ENCODE assay signal across 14 mouse cellular contexts in the genomic region with DNA sequence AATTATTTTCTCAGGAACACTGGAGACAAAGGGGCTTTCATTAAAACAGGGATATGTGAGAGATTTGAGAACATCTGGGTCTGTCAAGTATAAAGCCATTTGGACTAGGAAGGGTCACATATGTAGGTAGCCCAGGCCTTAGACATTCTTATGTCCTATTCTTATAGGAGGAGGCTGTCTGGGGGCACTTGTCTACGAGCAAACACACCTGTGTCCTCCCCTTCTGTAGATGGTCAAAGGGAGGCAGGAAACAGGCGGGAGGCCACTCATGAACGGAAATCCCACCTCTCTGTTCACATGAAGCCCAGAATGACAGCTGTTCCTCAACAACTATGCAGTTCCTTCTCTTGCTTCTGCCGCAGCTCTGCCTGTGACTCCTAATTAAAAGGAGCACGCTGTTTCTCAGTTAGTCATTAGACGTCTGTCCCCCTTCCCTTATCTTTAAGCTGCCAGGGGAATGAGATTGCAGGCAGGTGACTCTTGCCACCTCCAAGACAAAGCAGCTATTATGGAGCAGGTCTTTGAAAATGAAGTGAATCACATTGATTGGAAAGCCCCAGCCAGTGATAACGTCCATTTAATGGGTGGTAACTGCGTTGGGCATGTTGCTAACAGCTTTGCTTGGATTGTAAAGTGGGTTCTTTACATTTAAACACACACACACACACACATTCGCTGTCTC. TPM values are rescaled to one million over a fixed set of nuclear protein-coding genes. Genes with fewer than 3 reads are reported as not detected.
A peak's percentile ranks its signal among the peaks of the same experiment; 100 is the strongest.
DNase-seq lines count a peak whose midpoint lies in the region; ATAC-seq lines count a peak whose summit lies in the region.
"Had no signal": no experiment of that assay in that cellular context is flagged by ENCODE, and none has a peak within 500 bp of the region (broad histone marks: within the 10 kb centered on the region; RNA-seq: fewer than 3 reads in every experiment).

No protein-coding gene starts in this region.

- peaks cover 25% of the 10 kb centered on the region for H3K4me1 ChIP-seq in lung, embryonic 15.5 days
- H3K4me1 ChIP-seq in intestine, embryonic 14.5 days (replicated peaks; ENCODE audit: control insufficient read depth, insufficient read depth, low read length) = peaks cover 11% of the 10 kb centered on the region; the same call in 1 of the 2 replicates
- peaks cover 8% of the 10 kb centered on the region; the same call in 1 of the 2 replicates for H3K4me1 ChIP-seq in limb, embryonic 11.5 days (ENCODE audit: control insufficient read depth, insufficient read depth, low read length)
- peaks cover 8% of the 10 kb centered on the region for H3K4me1 ChIP-seq in stomach, embryonic 16.5 days (ENCODE audit: control insufficient read depth, insufficient read depth, low read length)

- no peaks in the 10 kb centered on the region for H3K36me3 ChIP-seq in lung, embryonic 15.5 days
- H3K36me3 ChIP-seq in intestine, embryonic 14.5 days (ENCODE audit: control insufficient read depth, insufficient read depth, low read length) = no peaks in the 10 kb centered on the region
- H3K36me3 ChIP-seq in limb, embryonic 11.5 days (ENCODE audit: control insufficient read depth, insufficient read depth, low read length) = no peaks in the 10 kb centered on the region
- H3K36me3 ChIP-seq in stomach, embryonic 16.5 days (ENCODE audit: control insufficient read depth, insufficient read depth, low read length) = no peaks in the 10 kb centered on the region
- H3K36me3 ChIP-seq: forebrain, embryonic 15.5 days; limb, embryonic 15.5 days had no signal

- H3K4me2 ChIP-seq in lung, embryonic 15.5 days = no peak overlapping the region
- no peak overlapping the region for H3K4me2 ChIP-seq in intestine, embryonic 14.5 days (ENCODE audit: low read length)
- no peak overlapping the region for H3K4me2 ChIP-seq in limb, embryonic 11.5 days (ENCODE audit: low read depth, severe bottlenecking)
- H3K4me2 ChIP-seq in stomach, embryonic 16.5 days (ENCODE audit: low read depth, low read length) = no peak overlapping the region
- H3K4me2 ChIP-seq: forebrain, embryonic 15.5 days; heart, embryonic 11.5 days; limb, embryonic 15.5 days had no signal

- WGBS in lung, embryonic 15.5 days = 42% methylated on average over 9 of the region's 9 CpGs
- 42% methylated on average over 9 of the region's 9 CpGs for WGBS in intestine, embryonic 14.5 days
- WGBS in limb, embryonic 11.5 days = 54% methylated on average over 9 of the region's 9 CpGs
- WGBS in stomach, embryonic 16.5 days = 37% methylated on average over 9 of the region's 9 CpGs

- peak overlapping the region; percentile 49 for H3K27ac ChIP-seq in lung, embryonic 15.5 days
- H3K27ac ChIP-seq in intestine, embryonic 14.5 days (ENCODE audit: low read depth) = peak overlapping the region; percentile 60
- H3K27ac ChIP-seq in limb, embryonic 11.5 days (replicated peaks; ENCODE audit: low read depth, low read length) = 0 out of 2 replicates have a peak overlapping the region, but pooled peaks have one; percentile 21
- H3K27ac ChIP-seq in stomach, embryonic 16.5 days (ENCODE audit: low read length) = peak overlapping the region; percentile 59
- H3K27ac ChIP-seq: forebrain, embryonic 15.5 days; limb, embryonic 15.5 days had no signal

- no peak for DNase-seq in lung, postnatal 14 days
- DNase-seq in intestine, embryonic 14.5 days (ENCODE audit: low spot score) = peak; percentile 54
- DNase-seq in limb, embryonic 11.5 days (ENCODE audit: low spot score) = no peak
- DNase-seq in kidney, postnatal 14 days = no peak
- no peak for DNase-seq in urinary bladder, postnatal 36 days (ENCODE audit: low spot score in 2 of 2)
- DNase-seq: spleen, adult 18-20 months had no signal

- peak; percentile 13; the same call in 1 of the 2 replicates for ATAC-seq in lung, embryonic 15.5 days (ENCODE audit: borderline replicate concordance, extremely low read depth, low FRiP score, low TSS enrichment)
- ATAC-seq in intestine, embryonic 14.5 days (replicated peaks; ENCODE audit: low FRiP score, low TSS enrichment, low read depth) = peak; percentile 59
- no peak for ATAC-seq in limb, embryonic 11.5 days (ENCODE audit: insufficient number of reproducible peaks, low FRiP score, low TSS enrichment, low read depth)
- ATAC-seq in stomach, embryonic 16.5 days (ENCODE audit: insufficient read depth, low FRiP score) = peak; percentile 18; the same call in 1 of the 2 replicates
- ATAC-seq: CD4-positive, CD25-positive, alpha-beta regulatory T cell, adult 4 months; liver, postnatal 0 days had no signal

- no peaks in the 10 kb centered on the region for H3K9me3 ChIP-seq in lung, embryonic 15.5 days
- no peaks in the 10 kb centered on the region for H3K9me3 ChIP-seq in intestine, embryonic 14.5 days (ENCODE audit: control insufficient read depth, low read length)
- H3K9me3 ChIP-seq in limb, embryonic 11.5 days (ENCODE audit: control insufficient read depth, low read length) = no peaks in the 10 kb centered on the region
- no peaks in the 10 kb centered on the region for H3K9me3 ChIP-seq in stomach, embryonic 16.5 days (replicated peaks; ENCODE audit: control insufficient read depth, low read length)
- H3K9me3 ChIP-seq: forebrain, embryonic 15.5 days; limb, embryonic 15.5 days had no signal

- no peak overlapping the region for H3K9ac ChIP-seq in lung, embryonic 15.5 days
- no peak overlapping the region for H3K9ac ChIP-seq in intestine, embryonic 14.5 days (ENCODE audit: low read length)
- no peak overlapping the region for H3K9ac ChIP-seq in limb, embryonic 11.5 days (ENCODE audit: low read length)
- peak overlapping the region; percentile 8; the same call in 1 of the 2 replicates for H3K9ac ChIP-seq in stomach, embryonic 16.5 days (ENCODE audit: low read length)
- H3K9ac ChIP-seq: forebrain, embryonic 15.5 days; limb, embryonic 15.5 days; liver, postnatal 0 days had no signal

- peaks cover 4% of the 10 kb centered on the region; the same call in 1 of the 2 replicates for H3K27me3 ChIP-seq in lung, embryonic 15.5 days
- no peaks in the 10 kb centered on the region for H3K27me3 ChIP-seq in intestine, embryonic 14.5 days (replicated peaks; ENCODE audit: control insufficient read depth, insufficient read depth, low read length)
- no peaks in the 10 kb centered on the region for H3K27me3 ChIP-seq in limb, embryonic 11.5 days (ENCODE audit: control insufficient read depth, insufficient read depth, low read length)
- H3K27me3 ChIP-seq in stomach, embryonic 16.5 days (ENCODE audit: control insufficient read depth, insufficient read depth, low read length) = no peaks in the 10 kb centered on the region
- H3K27me3 ChIP-seq: forebrain, embryonic 15.5 days; limb, embryonic 15.5 days had no signal

- H3K4me3 ChIP-seq in lung, embryonic 15.5 days = no peak overlapping the region
- H3K4me3 ChIP-seq in intestine, embryonic 14.5 days (ENCODE audit: low read depth, low read length) = no peak overlapping the region
- no peak overlapping the region for H3K4me3 ChIP-seq in limb, embryonic 11.5 days (ENCODE audit: low read depth, low read length)
- H3K4me3 ChIP-seq in stomach, embryonic 16.5 days (replicated peaks; ENCODE audit: low read length) = no peak overlapping the region
- H3K4me3 ChIP-seq: erythroblast, embryonic 14.5 days; forebrain, embryonic 15.5 days; limb, embryonic 15.5 days had no signal

RNA-seq across cellular contexts. Expression of a gene that starts 11.2 kb away (rescaled TPM):
- polyA plus RNA-seq in lung, embryonic 15.5 days (2015; fragmentation: Nextera tagmentation; extraction: Ambion mirVana) = 0.20 TPM in 1 of 2 replicates, not detected in the other
- polyA plus RNA-seq in intestine, embryonic 14.5 days (2014; fragmentation: Nextera tagmentation; extraction: Ambion mirVana) = not detected in 2 replicates
- polyA plus RNA-seq in limb, embryonic 11.5 days (2014; fragmentation: Nextera tagmentation; extraction: Ambion mirVana) = not detected in 2 replicates
- polyA plus RNA-seq in stomach, embryonic 16.5 days (2015; fragmentation: Nextera tagmentation; extraction: Ambion mirVana) = 0.08 and 0.27 TPM in 2 replicates
- polyA plus RNA-seq: CD4-positive, CD25-positive, alpha-beta regulatory T cell, adult 4 months; erythroblast, embryonic 14.5 days; heart, embryonic 11.5 days; liver, postnatal 0 days had no signal

RNA-seq across cellular contexts. Expression of a gene that starts 51.8 kb away (rescaled TPM):
- 10.0 and 10.8 TPM in 2 replicates for polyA plus RNA-seq in lung, embryonic 15.5 days (2015; fragmentation: Nextera tagmentation; extraction: Ambion mirVana)
- 20.0 and 21.6 TPM in 2 replicates for polyA plus RNA-seq in intestine, embryonic 14.5 days (2014; fragmentation: Nextera tagmentation; extraction: Ambion mirVana)
- 14.3 TPM in 2 replicates for polyA plus RNA-seq in limb, embryonic 11.5 days (2014; fragmentation: Nextera tagmentation; extraction: Ambion mirVana)
- polyA plus RNA-seq in stomach, embryonic 16.5 days (2015; fragmentation: Nextera tagmentation; extraction: Ambion mirVana) = 15.6 and 18.0 TPM in 2 replicates
